Mouse (Mus musculus): ENCODE results near the gene Pstpip1. TPM values are rescaled to one million over a fixed set of nuclear protein-coding genes. Genes with fewer than 3 reads are reported as not detected.
A peak's percentile ranks its signal among the peaks of the same experiment; 100 is the strongest.

Pstpip1 gene
- polyA plus RNA-seq, 1 experiment from 2014 or later = 0.20 TPM

DNA sequence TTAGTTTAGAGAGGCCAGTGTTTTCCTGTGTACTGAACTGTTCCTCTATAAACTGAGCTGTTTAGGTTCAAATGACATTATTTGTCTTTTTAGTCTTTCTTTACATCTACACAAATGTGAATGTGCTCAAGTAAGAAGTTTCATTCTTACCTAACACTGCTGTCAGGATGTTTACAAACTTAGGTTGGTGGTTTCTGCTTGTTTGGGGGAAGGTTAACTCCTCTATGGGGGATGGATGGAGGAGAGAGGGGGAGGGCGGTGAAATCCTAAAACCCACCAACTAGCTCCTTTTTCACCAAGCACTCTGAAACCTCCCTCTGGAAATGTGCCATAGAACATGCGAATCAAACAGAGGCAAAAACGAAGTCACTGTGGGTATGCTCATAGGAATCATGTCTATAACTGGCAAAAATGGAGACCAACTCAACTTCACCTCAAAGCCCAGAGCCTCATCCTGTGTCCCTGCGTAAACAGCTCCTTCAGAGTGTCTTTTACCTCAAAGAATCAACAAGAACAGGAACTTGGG is 62.8 kb downstream of the Pstpip1 start:
- Histone ChIP-seq H3K9ac (ENCODE audit: low read length) (0 out of 2 replicates have a peak overlapping the region, but pooled peaks have one; percentile 8), H3K9me3 (replicated peaks; ENCODE audit: control insufficient read depth, low read length) (no peaks in the 10 kb centered on the region), H3K4me2 (ENCODE audit: low read length) (no peak overlapping the region), H3K27me3 (replicated peaks; ENCODE audit: control insufficient read depth, insufficient read depth, low read length) (no peaks in the 10 kb centered on the region), H3K4me3 (ENCODE audit: low read depth, low read length) (no peak overlapping the region), H3K4me1 (ENCODE audit: control insufficient read depth, insufficient read depth, low read length) (peaks cover 5% of the 10 kb centered on the region; the same call in 1 of the 2 replicates), H3K27ac (ENCODE audit: low read depth, low read length) (no peak overlapping the region), H3K36me3 (ENCODE audit: control insufficient read depth, insufficient read depth, low read length) (no peaks in the 10 kb centered on the region)
- ATAC-seq = no peak
- no peak for DNase-seq (ENCODE audit: low spot score)
- WGBS = 66% methylated on average over 4 of the region's 4 CpGs

DNA sequence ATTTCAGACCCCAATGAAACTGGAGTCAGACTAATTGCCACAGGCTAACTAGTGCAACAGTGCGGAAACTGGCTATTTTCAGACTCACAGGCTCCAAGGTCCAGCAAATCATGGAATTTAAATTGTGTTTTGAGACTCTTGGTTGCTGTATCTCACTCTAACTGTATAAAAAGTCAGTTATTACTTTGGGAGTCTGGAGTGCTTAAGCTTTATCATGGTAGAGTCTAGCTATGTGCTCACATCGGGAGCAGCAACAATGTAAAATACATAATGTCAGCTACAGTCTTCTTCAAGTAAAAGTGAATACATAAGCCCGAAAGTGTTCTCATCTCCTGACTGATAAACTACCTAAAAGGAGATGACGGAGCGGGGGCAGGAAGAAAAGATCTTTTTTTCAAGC is 64.8 kb downstream of the Pstpip1 start:
- 87% methylated on average over 5 of the region's 5 CpGs for WGBS
- Histone ChIP-seq H3K9ac (ENCODE audit: low read length) (no peak overlapping the region), H3K4me1 (ENCODE audit: control insufficient read depth, insufficient read depth, low read length) (peaks cover 19% of the 10 kb centered on the region), H3K36me3 (ENCODE audit: control insufficient read depth, insufficient read depth, low read length) (no peaks in the 10 kb centered on the region), H3K4me3 (ENCODE audit: low read depth, low read length) (no peak overlapping the region), H3K27me3 (replicated peaks; ENCODE audit: control insufficient read depth, insufficient read depth, low read length) (no peaks in the 10 kb centered on the region), H3K4me2 (ENCODE audit: low read length) (no peak overlapping the region), H3K27ac (ENCODE audit: low read depth, low read length) (no peak overlapping the region), H3K9me3 (replicated peaks; ENCODE audit: control insufficient read depth, low read length) (no peaks in the 10 kb centered on the region)
- ATAC-seq (no peak), DNase-seq (ENCODE audit: low spot score) (no peak)

DNA sequence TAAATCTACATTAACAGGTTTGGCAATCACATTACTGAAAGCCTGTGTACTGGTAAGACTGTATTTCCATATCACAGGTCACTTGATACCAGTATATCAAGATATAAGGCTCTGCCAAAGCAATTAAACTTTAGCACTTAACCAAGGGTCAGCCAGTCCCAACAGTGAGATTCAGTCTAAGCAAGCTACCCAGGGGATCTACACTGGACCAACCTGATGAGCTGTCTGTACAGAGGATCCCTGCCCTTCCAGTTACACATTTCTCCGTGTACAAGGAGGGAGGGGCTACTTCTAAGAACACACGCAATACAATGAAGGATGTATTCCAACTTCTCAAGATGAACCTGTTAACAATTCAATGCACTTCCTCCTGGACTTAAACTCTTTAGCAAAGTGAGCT is 68.3 kb downstream of the Pstpip1 start:
- no peaks in the 10 kb centered on the region for H3K27me3 ChIP-seq (replicated peaks; ENCODE audit: control insufficient read depth, insufficient read depth, low read length)
- no peaks in the 10 kb centered on the region for H3K9me3 ChIP-seq (replicated peaks; ENCODE audit: control insufficient read depth, low read length)
- WGBS = 76% methylated on average over 2 of the region's 2 CpGs
- no peaks in the 10 kb centered on the region for H3K36me3 ChIP-seq (ENCODE audit: control insufficient read depth, insufficient read depth, low read length)
- H3K27ac ChIP-seq (ENCODE audit: low read depth, low read length) = no peak overlapping the region
- DNase-seq (ENCODE audit: low spot score) (no peak), ATAC-seq (no peak)
- peak overlapping the region; percentile 12; the same call in 1 of the 2 replicates for H3K4me2 ChIP-seq (ENCODE audit: low read length)
- H3K9ac ChIP-seq (ENCODE audit: low read length) = no peak overlapping the region
- H3K4me1 ChIP-seq (ENCODE audit: control insufficient read depth, insufficient read depth, low read length) = peaks cover 24% of the 10 kb centered on the region
- H3K4me3 ChIP-seq (ENCODE audit: low read depth, low read length) = no peak overlapping the region

DNA sequence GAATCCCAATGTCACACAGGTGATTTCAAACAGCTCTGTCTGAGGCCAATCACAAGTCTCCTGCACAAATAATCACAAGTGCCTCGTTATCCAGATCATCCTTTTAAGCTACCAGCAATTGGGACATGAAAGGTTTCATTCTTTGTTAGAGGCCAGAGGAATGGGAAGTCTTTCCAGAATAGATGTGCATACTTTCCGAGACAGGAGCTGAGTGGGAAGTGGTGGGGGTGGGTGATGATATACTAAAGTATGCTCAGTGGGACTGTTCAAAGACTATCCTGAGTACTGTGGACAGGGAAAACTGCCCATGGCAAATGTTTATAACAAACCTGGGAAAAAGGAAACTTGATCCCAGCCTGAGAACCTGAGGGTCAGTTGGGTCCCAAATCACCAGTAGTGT is 69.7 kb downstream of the Pstpip1 start:
- DNase-seq (ENCODE audit: low spot score) (no peak), ATAC-seq (no peak)
- H3K4me2 ChIP-seq (ENCODE audit: low read length) = peak overlapping the region; percentile 68
- H3K9ac ChIP-seq (ENCODE audit: low read length) = peak overlapping the region; percentile 99
- H3K36me3 ChIP-seq (ENCODE audit: control insufficient read depth, insufficient read depth, low read length) = no peaks in the 10 kb centered on the region
- H3K9me3 ChIP-seq (replicated peaks; ENCODE audit: control insufficient read depth, low read length) = no peaks in the 10 kb centered on the region
- WGBS = 2% methylated on average over 2 of the region's 2 CpGs
- H3K27me3 ChIP-seq (replicated peaks; ENCODE audit: control insufficient read depth, insufficient read depth, low read length) = no peaks in the 10 kb centered on the region
- peaks cover 24% of the 10 kb centered on the region for H3K4me1 ChIP-seq (ENCODE audit: control insufficient read depth, insufficient read depth, low read length)
- H3K27ac ChIP-seq (ENCODE audit: low read depth, low read length) = no peak overlapping the region
- peak overlapping the region; percentile 98 for H3K4me3 ChIP-seq (ENCODE audit: low read depth, low read length)

DNA sequence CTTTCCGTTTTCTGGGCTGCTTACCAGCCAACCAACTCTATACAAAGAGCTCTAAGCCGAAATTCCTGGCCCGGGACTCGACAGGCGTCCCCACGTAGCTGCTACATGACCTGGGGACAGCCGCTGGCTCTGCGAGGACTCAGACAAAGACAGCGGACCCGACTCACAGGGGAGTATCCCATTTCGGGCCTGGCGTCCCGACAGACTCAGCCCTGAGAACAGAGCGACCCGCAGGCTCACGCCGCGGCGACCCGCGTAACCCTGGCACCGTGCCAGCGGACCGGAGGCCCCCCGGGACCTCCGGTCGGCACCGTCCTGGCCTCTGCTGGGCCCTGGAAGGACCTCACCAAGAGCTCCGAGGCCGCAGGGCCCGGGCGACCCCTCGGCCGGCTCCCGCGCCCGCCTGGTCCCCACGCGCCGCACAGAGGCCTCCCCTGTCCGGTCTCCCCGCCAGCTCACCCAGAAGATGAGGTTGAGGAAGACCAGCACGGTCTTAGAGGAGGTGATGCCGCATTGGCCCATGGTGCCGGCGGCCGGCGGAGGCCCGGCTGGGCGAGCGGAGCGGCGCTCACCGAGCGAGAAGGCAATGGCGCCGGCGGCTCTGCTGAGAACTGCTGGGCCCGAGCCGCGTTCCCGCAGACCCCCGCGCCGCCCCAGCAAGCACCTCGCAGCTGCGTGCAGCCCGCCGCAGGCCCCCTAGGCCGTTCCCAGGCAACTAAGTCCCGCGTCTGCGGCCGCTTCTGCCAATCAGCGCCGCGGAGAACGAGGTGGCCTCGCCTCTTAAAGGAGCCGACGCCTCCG is 70.8 kb downstream of the Pstpip1 start:
- peak overlapping the region; percentile 98 for H3K4me3 ChIP-seq (ENCODE audit: low read depth, low read length)
- H3K27ac ChIP-seq (ENCODE audit: low read depth, low read length) = peak overlapping the region; percentile 98
- H3K27me3 ChIP-seq (replicated peaks; ENCODE audit: control insufficient read depth, insufficient read depth, low read length) = no peaks in the 10 kb centered on the region
- WGBS = under 1% methylated on average over 82 of the region's 82 CpGs
- peak overlapping the region; percentile 99 for H3K9ac ChIP-seq (ENCODE audit: low read length)
- no peaks in the 10 kb centered on the region for H3K36me3 ChIP-seq (ENCODE audit: control insufficient read depth, insufficient read depth, low read length)
- H3K4me1 ChIP-seq (ENCODE audit: control insufficient read depth, insufficient read depth, low read length) = peaks cover 24% of the 10 kb centered on the region
- H3K4me2 ChIP-seq (ENCODE audit: low read length) = peak overlapping the region; percentile 68
- H3K9me3 ChIP-seq (replicated peaks; ENCODE audit: control insufficient read depth, low read length) = no peaks in the 10 kb centered on the region
- DNase-seq (ENCODE audit: low spot score) (peak; percentile 97), ATAC-seq (peak; percentile 99)

DNA sequence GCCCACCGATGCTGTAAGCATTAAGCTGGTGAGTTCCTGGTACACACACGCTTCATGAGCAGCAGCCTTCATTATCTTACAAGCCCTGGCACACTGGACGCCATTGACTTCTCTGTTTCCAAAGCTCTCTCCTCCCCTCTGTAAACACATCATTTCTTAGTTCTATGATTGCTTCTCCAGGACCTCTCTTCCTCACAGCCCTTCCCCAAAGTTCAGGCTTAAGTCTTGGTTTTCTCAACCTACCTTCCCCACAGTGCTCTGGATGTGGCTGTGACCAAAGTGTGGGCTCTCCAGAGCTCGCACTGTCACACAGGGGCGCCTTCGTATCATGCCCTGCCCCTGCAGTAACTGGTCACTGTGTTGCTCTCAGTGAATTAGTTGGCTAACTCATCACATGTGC is 75.6 kb downstream of the Pstpip1 start, which contains the start of gene Tspan3:
Gene Tspan3, minus strand, starts transcription at position 101 of the 400 bp plus-strand sequence.
- Histone ChIP-seq H3K27me3 (replicated peaks; ENCODE audit: control insufficient read depth, insufficient read depth, low read length) (no peaks in the 10 kb centered on the region), H3K9me3 (replicated peaks; ENCODE audit: control insufficient read depth, low read length) (no peaks in the 10 kb centered on the region), H3K4me3 (ENCODE audit: low read depth, low read length) (no peak within 1 kb of the TSS), H3K36me3 (ENCODE audit: control insufficient read depth, insufficient read depth, low read length) (no peaks in the 10 kb centered on the region), H3K27ac (ENCODE audit: low read depth, low read length) (no peak within 1 kb of the TSS), H3K4me2 (ENCODE audit: low read length) (no peak within 1 kb of the TSS), H3K9ac (ENCODE audit: low read length) (no peak within 1 kb of the TSS), H3K4me1 (ENCODE audit: control insufficient read depth, insufficient read depth, low read length) (peaks cover 16% of the 10 kb centered on the region)
- ATAC-seq (no peak), DNase-seq (ENCODE audit: low spot score) (no peak)
- 93% methylated on average over 6 of the region's 6 CpGs for WGBS

DNA sequence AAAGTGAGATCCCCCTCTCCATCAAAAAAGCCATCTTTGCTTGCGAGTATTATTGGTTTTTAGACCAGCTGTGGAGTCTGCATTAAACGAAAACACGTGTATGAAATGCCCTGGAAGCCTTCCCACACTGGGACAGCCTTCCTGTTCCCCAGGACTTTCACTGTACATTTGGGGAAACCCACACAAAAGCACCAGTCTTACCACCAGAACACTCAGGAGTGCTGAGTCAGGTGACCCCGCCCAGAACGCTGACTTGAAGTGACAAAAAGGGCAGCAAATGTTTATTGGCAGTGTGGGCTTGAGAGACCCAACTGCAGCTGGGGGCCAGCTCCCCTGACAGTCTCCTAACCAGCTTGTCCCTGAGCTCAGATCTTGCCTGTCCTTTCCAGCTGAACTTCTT is 76.4 kb downstream of the Pstpip1 start:
- 71% methylated on average over 5 of the region's 5 CpGs for WGBS
- Histone ChIP-seq H3K27ac (ENCODE audit: low read depth, low read length) (no peak overlapping the region), H3K4me1 (ENCODE audit: control insufficient read depth, insufficient read depth, low read length) (peaks cover 14% of the 10 kb centered on the region), H3K4me3 (ENCODE audit: low read depth, low read length) (no peak overlapping the region), H3K27me3 (replicated peaks; ENCODE audit: control insufficient read depth, insufficient read depth, low read length) (no peaks in the 10 kb centered on the region), H3K4me2 (ENCODE audit: low read length) (no peak overlapping the region), H3K9me3 (replicated peaks; ENCODE audit: control insufficient read depth, low read length) (no peaks in the 10 kb centered on the region), H3K9ac (ENCODE audit: low read length) (no peak overlapping the region), H3K36me3 (ENCODE audit: control insufficient read depth, insufficient read depth, low read length) (no peaks in the 10 kb centered on the region)
- ATAC-seq (no peak), DNase-seq (ENCODE audit: low spot score) (no peak)

DNA sequence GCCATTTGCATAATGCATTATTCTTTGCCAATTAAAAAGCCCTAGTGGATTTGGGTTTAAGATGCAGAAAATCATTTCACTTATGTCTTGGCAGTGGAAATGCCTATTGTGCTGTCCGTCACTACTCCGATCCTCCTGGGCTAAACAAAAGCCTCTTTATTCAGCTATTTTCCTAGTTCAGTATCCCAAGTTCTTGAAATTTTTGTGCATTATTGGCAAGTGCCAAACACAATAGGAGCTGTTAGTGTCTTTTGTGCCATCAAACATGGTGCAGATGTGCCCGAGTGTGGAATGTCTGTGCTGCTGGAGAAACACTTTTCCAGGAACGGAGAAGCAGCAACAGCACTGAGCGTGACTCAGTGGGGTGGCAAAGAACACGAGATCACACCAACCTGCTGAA is 77.9 kb downstream of the Pstpip1 start:
- no peaks in the 10 kb centered on the region for H3K9me3 ChIP-seq (replicated peaks; ENCODE audit: control insufficient read depth, low read length)
- no peaks in the 10 kb centered on the region for H3K27me3 ChIP-seq (replicated peaks; ENCODE audit: control insufficient read depth, insufficient read depth, low read length)
- WGBS = 4% methylated on average over 6 of the region's 6 CpGs
- ATAC-seq (peak; percentile 34; the same call in 1 of the 2 replicates), DNase-seq (ENCODE audit: low spot score) (peak; percentile 56)
- no peak overlapping the region for H3K27ac ChIP-seq (ENCODE audit: low read depth, low read length)
- no peaks in the 10 kb centered on the region for H3K36me3 ChIP-seq (ENCODE audit: control insufficient read depth, insufficient read depth, low read length)
- no peak overlapping the region for H3K9ac ChIP-seq (ENCODE audit: low read length)
- peaks cover 8% of the 10 kb centered on the region; the same call in 1 of the 2 replicates for H3K4me1 ChIP-seq (ENCODE audit: control insufficient read depth, insufficient read depth, low read length)
- H3K4me2 ChIP-seq (ENCODE audit: low read length) = no peak overlapping the region
- no peak overlapping the region for H3K4me3 ChIP-seq (ENCODE audit: low read depth, low read length)

DNA sequence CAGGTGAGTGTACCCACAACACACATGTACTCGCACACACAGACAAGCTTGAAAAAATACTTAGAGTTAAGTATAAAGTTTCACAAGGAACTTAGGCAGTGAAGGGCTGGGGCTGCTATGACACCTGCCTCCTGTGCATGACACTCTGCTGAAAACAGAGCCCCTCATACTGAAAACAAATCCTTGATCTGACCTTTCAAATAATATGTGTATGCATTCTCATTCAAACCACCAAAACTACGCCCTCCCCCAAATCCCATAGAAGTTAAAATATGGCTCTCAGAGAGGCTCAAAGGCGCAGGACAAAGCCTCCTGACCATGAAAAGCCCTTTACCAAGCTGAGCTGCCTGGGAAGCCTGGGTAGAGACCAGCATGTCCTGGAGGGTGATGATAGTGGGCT is 85.6 kb downstream of the Pstpip1 start:
- no peak overlapping the region for H3K4me2 ChIP-seq (ENCODE audit: low read length)
- H3K4me3 ChIP-seq (ENCODE audit: low read depth, low read length) = no peak overlapping the region
- 91% methylated on average over 3 of the region's 3 CpGs for WGBS
- H3K27me3 ChIP-seq (replicated peaks; ENCODE audit: control insufficient read depth, insufficient read depth, low read length) = no peaks in the 10 kb centered on the region
- peaks cover 4% of the 10 kb centered on the region for H3K4me1 ChIP-seq (ENCODE audit: control insufficient read depth, insufficient read depth, low read length)
- DNase-seq (ENCODE audit: low spot score) (no peak), ATAC-seq (no peak)
- no peaks in the 10 kb centered on the region for H3K36me3 ChIP-seq (ENCODE audit: control insufficient read depth, insufficient read depth, low read length)
- H3K9me3 ChIP-seq (replicated peaks; ENCODE audit: control insufficient read depth, low read length) = no peaks in the 10 kb centered on the region
- H3K9ac ChIP-seq (ENCODE audit: low read length) = no peak overlapping the region
- H3K27ac ChIP-seq (ENCODE audit: low read depth, low read length) = no peak overlapping the region

Data from forebrain, embryonic 14.5 days (tissue).